Mouse (Mus musculus): Measurements from ENCODE around the gene Tex37.

GRCm38 (mm10) chr6:70903689-70904088 is 15.0 kb downstream of the Tex37 start:
- TF ChIP-seq POLR2A (IDR thresholded peaks at IDR 0.05; ENCODE audit: insufficient read depth, low read depth, low read length) (no peak), CTCF (IDR thresholded peaks at IDR 0.05) (no peak)
